Mouse (Mus musculus) forebrain, embryonic 16.5 days (tissue): ENCODE data around the gene Il1r2. TPM values are rescaled to one million over a fixed set of nuclear protein-coding genes. Genes with fewer than 3 reads are reported as not detected.

Experiments
- ATAC-seq: fragments of 200-750 bp; cut with Nextera tagmentation; 2 replicates; pipeline ENCODE4 v1.8.0; 2017; ENCODE audit warnings: mild to moderate bottlenecking, moderate library complexity
- H3K27ac ChIP-seq: fragments of 300-500 bp; sonication (generic); 2 replicates; pipeline ENCODE4 v1.5.1; 2014; ENCODE audit warnings: low read length, control low read depth
- H3K27me3 ChIP-seq: fragments of 300-500 bp; sonication (generic); replicated peaks from 2 replicates; pipeline ENCODE4 v1.6.1; 2014; ENCODE audit warnings: low read length; ENCODE audit not compliant: control insufficient read depth, insufficient read depth
- H3K36me3 ChIP-seq: fragments of 300-500 bp; sonication (generic); 2 replicates; pipeline ENCODE4 v1.6.1; 2014; ENCODE audit not compliant: control insufficient read depth, insufficient read depth
- H3K4me1 ChIP-seq: fragments of 300-500 bp; sonication (generic); replicated peaks from 2 replicates; pipeline ENCODE4 v1.6.1; 2014; ENCODE audit warnings: low read length; ENCODE audit not compliant: control insufficient read depth, insufficient read depth
- H3K4me2 ChIP-seq: fragments of 300-500 bp; sonication (generic); 2 replicates; pipeline ENCODE4 v1.6.1; 2014; ENCODE audit warnings: mild to moderate bottlenecking, low read length, control low read depth
- H3K4me3 ChIP-seq: fragments of 300-500 bp; sonication (generic); replicated peaks from 2 replicates; pipeline ENCODE4 v1.5.1; 2014; ENCODE audit warnings: mild to moderate bottlenecking, low read length, control low read depth
- H3K9ac ChIP-seq: fragments of 300-500 bp; sonication (generic); replicated peaks from 2 replicates; pipeline ENCODE4 v1.6.1; 2014; ENCODE audit warnings: low read depth, low read length, control low read depth
- H3K9me3 ChIP-seq: fragments of 300-500 bp; sonication (generic); 2 replicates; pipeline ENCODE4 v1.6.1; 2016; ENCODE audit warnings: low read length; ENCODE audit not compliant: control insufficient read depth
- WGBS: fragments of 180-500 bp; shearing (Covaris S2); extraction: QIAGEN DNeasy Blood & Tissue Kit; methylation state at CpG from one replicate; pipeline ENCODE4 v1.1.7; 2014; 5-methylcytosine and 5-hydroxymethylcytosine counted together
- polyA plus RNA-seq: library from polyadenylated mRNA; unstranded; fragments of >200 nt; fragmentation: Nextera tagmentation; extraction: Ambion mirVana; gene quantifications from 2 replicates; pipeline ENCODE4 v1.2.1, GENCODE M21; 2015

The Il1r2 gene
- polyA plus RNA-seq, 1 experiment from 2014 or later: 0.20 TPM

DNA sequence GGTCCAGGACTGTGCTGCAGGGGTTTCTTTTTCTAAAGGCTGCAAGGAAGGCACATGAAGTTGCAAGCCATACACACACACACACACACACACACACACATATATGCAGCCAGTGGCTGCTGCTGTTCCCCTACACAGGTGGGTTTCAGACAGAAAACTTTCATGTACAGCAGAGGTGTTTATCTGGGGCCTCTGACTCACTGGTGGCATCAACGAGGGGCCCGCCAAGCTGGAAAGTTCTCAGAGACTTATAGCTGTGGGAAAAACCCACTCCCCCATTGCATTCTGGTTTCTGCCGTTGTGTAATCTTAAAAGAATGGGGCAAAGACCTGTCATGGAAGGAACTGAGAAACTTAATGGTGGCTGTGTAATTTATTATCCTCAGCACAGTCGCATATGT is 40.6 kb upstream of the Il1r2 start:
- Histone ChIP-seq H3K4me2 (no peak overlapping the region), H3K27me3 (no peaks in the 10 kb centered on the region), H3K9me3 (no peaks in the 10 kb centered on the region), H3K9ac (no peak overlapping the region), H3K27ac (no peak overlapping the region), H3K4me1 (no peaks in the 10 kb centered on the region), H3K4me3 (no peak overlapping the region), H3K36me3 (no peaks in the 10 kb centered on the region)
- ATAC-seq: no peak
- WGBS: 87% methylated on average over 4 of the region's 4 CpGs

DNA sequence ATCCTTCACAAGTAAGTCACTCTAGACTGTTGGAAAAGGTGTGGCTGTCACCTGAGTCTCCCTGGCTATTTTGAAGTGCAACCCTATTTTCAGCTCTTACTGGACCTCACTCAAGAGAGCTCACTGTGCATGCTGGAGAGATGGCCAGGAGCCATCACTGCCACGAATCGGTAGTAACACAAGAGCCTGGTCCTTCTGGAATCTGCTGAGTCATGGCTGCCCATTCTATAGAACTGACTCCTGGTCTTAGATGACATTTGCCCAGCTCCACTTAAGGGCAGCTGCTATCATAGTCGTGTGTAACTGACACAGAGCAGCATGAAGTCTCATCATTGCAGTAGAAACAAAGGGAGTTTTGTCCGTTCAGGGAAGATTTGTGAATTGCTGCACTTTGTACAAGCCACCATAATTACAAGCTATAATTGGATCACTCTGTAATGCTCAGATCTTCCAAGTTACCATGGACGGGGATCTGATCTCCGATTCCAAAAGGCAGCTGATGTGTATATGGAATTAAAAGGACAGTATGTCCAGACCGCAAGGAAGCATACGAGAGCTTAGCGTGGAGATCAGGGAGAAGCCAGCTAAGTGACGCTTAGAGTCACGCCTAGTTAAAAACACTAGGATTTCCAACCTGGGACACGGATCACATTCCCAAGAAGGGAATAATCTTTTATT is 40.0 kb upstream of the Il1r2 start:
- H3K36me3 ChIP-seq: no peaks in the 10 kb centered on the region
- no peak overlapping the region for H3K9ac ChIP-seq
- 67% methylated on average over 12 of the region's 12 CpGs for WGBS
- no peak overlapping the region for H3K27ac ChIP-seq
- no peaks in the 10 kb centered on the region for H3K9me3 ChIP-seq
- no peaks in the 10 kb centered on the region for H3K27me3 ChIP-seq
- no peak overlapping the region for H3K4me3 ChIP-seq
- H3K4me1 ChIP-seq: no peaks in the 10 kb centered on the region
- no peak overlapping the region for H3K4me2 ChIP-seq
- ATAC-seq: no peak

DNA sequence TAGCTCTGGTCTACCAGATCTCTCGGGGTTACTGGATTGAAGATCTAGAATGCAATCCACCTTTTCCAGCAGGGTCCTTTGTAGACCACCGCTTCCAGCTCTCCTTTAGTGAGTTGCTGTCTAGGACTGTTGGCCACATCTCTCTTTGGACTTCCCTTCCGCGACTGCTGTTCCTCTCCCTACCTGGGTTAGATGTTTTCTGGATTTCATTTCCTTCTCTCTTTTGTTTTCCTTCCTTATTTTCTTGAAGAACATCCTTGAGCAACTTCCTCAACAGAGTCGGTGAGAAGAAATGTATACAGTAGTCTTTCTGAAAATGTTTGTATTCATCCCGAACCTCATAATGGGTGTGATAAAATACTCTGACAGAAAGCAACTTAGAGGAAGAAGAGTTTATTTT is 36.0 kb upstream of the Il1r2 start:
- Histone ChIP-seq H3K27ac (no peak overlapping the region), H3K9ac (no peak overlapping the region), H3K36me3 (no peaks in the 10 kb centered on the region), H3K27me3 (no peaks in the 10 kb centered on the region), H3K4me3 (no peak overlapping the region), H3K9me3 (no peaks in the 10 kb centered on the region), H3K4me2 (no peak overlapping the region), H3K4me1 (no peaks in the 10 kb centered on the region)
- ATAC-seq: no peak
- 93% methylated on average over 6 of the region's 6 CpGs for WGBS

DNA sequence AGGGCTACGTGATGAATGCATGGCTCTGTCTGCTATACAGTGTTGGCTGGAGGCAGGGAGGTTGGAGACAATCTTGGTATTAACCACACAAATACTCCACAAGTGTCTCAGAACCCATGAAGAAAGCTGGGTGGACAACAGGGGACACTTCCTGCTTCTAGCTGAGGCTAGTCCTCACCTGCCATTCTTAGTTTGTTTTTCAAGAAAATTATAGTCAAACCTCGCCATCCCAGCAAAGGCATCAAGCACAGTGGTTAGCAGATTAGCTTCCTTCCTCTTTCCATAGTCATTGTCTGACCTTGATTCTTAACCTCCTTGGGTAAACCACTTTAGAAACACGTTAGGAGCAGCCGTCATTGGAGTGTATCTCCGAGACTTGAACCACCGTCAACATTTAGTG is 28.2 kb upstream of the Il1r2 start:
- no peaks in the 10 kb centered on the region for H3K36me3 ChIP-seq
- H3K4me1 ChIP-seq: no peaks in the 10 kb centered on the region
- H3K27me3 ChIP-seq: no peaks in the 10 kb centered on the region
- no peak overlapping the region for H3K9ac ChIP-seq
- H3K4me3 ChIP-seq: no peak overlapping the region
- ATAC-seq: no peak
- no peaks in the 10 kb centered on the region for H3K9me3 ChIP-seq
- no peak overlapping the region for H3K4me2 ChIP-seq
- WGBS: 90% methylated on average over 6 of the region's 6 CpGs
- no peak overlapping the region for H3K27ac ChIP-seq

DNA sequence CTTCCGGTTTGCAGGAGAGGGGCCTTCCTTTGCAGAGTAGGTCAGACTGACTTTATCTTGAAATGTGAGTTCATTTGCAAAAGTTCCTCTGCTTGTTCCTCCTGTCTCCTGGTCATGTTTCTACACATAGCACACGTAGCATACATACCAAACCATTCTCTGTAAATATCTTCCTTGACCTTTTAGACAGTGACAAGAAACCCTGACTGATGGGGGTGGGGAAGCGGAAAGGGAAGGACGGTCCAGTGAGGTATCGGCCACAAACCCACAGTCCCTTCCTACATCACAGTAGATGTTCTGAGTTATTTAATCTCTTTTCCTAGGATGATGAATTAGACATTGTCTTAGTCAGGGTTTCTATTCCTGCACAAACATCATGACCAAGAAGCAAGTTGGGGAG is 27.3 kb upstream of the Il1r2 start:
- no peaks in the 10 kb centered on the region for H3K4me1 ChIP-seq
- no peak overlapping the region for H3K4me2 ChIP-seq
- no peaks in the 10 kb centered on the region for H3K9me3 ChIP-seq
- no peak overlapping the region for H3K9ac ChIP-seq
- ATAC-seq: no peak
- no peak overlapping the region for H3K4me3 ChIP-seq
- no peak overlapping the region for H3K27ac ChIP-seq
- H3K36me3 ChIP-seq: no peaks in the 10 kb centered on the region
- H3K27me3 ChIP-seq: no peaks in the 10 kb centered on the region
- WGBS: 88% methylated on average over 5 of the region's 5 CpGs

- no peak for ATAC-seq
- H3K9me3 ChIP-seq: no peaks in the 10 kb centered on the region
- H3K9ac ChIP-seq: no peak overlapping the region
- 95% methylated on average over 6 of the region's 6 CpGs for WGBS
- no peak overlapping the region for H3K4me2 ChIP-seq
- H3K27ac ChIP-seq: no peak overlapping the region
- H3K36me3 ChIP-seq: no peaks in the 10 kb centered on the region
- no peaks in the 10 kb centered on the region for H3K4me1 ChIP-seq
- no peak overlapping the region for H3K4me3 ChIP-seq
- no peaks in the 10 kb centered on the region for H3K27me3 ChIP-seq
Measured at GRCm38 (mm10) chr1:40051157-40051556, 22.7 kb upstream of the Il1r2 start.

DNA sequence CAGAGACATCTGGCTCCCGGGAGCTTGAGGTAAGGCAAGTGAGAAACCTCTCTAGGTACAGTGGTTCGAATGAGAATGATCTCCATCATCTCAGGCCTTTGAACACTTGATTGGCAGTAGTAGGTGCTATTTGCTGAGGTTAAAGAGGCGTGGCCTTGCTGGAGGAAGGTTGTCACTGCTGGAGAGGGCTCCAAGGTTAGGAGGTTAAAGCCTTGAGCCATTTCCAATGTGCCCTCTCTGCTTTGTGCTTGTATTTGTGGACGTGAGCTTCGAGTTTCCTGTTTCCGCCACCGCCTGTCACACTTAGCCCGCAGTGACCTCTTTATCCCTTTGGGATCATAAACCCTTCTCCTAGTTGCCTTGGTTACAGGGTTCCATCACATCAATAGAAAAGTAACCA is 21.7 kb upstream of the Il1r2 start:
- no peak for ATAC-seq
- Histone ChIP-seq H3K4me2 (no peak overlapping the region), H3K9me3 (no peaks in the 10 kb centered on the region), H3K27ac (no peak overlapping the region), H3K4me1 (no peaks in the 10 kb centered on the region), H3K9ac (no peak overlapping the region), H3K27me3 (no peaks in the 10 kb centered on the region), H3K4me3 (no peak overlapping the region), H3K36me3 (no peaks in the 10 kb centered on the region)
- 77% methylated on average over 8 of the region's 8 CpGs for WGBS

DNA sequence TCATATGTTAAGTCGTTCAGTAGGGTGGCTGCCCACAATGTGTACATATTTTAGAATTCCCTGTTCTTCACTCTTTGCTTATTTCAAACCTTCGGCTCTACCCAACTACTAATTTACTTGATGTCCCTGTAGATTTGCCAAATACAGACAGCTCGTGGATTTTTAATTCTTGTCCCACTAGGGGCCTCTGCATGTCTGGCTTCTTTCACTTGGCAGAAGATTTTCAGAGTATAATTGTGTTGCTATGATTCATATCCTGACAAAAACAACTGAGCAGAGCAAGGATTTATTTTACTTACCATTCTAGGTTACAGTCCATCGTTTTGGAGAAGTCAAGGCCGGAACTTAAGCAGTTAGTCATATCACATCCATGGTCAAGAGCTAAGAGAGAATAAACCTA is 20.8 kb upstream of the Il1r2 start:
- Histone ChIP-seq H3K27me3 (no peaks in the 10 kb centered on the region), H3K4me2 (no peak overlapping the region), H3K4me1 (no peaks in the 10 kb centered on the region), H3K36me3 (no peaks in the 10 kb centered on the region), H3K9ac (no peak overlapping the region), H3K9me3 (no peaks in the 10 kb centered on the region), H3K27ac (no peak overlapping the region), H3K4me3 (no peak overlapping the region)
- WGBS: 81% methylated on average over 5 of the region's 5 CpGs
- ATAC-seq: no peak

DNA sequence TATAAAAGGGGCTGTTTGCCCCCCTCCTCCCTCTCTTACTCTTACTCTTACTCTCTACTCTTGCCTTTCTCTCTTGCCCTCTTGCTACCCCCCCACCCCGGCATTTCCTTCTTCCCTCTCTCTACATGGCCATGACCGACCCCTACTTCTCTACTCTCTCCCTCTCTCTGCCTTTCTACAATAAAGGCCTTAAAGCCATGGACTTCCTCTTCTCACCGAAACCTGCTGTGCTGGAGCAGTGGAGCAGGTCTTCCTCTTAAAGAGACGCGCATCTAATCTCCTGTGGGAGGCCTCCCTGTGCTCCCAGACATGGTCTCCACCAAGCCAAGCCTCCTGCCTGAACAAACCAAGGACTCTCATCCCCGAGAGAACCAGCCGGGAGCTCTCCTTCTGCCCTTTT is 18.8 kb upstream of the Il1r2 start:
- Histone ChIP-seq H3K4me3 (no peak overlapping the region), H3K27ac (no peak overlapping the region), H3K9me3 (no peaks in the 10 kb centered on the region), H3K27me3 (no peaks in the 10 kb centered on the region), H3K4me1 (no peaks in the 10 kb centered on the region), H3K9ac (no peak overlapping the region), H3K4me2 (no peak overlapping the region), H3K36me3 (no peaks in the 10 kb centered on the region)
- no peak for ATAC-seq
- 91% methylated on average over 7 of the region's 7 CpGs for WGBS

GRCm38 (mm10) chr1:40055963-40056362 is 17.9 kb upstream of the Il1r2 start:
- Histone ChIP-seq H3K9ac (no peak overlapping the region), H3K9me3 (no peaks in the 10 kb centered on the region), H3K4me3 (no peak overlapping the region), H3K4me1 (no peaks in the 10 kb centered on the region), H3K36me3 (no peaks in the 10 kb centered on the region), H3K27ac (no peak overlapping the region), H3K27me3 (no peaks in the 10 kb centered on the region), H3K4me2 (no peak overlapping the region)
- WGBS: 86% methylated on average over 5 of the region's 5 CpGs
- no peak for ATAC-seq
